Mouse (Mus musculus) CH12.LX (cell line): ENCODE measurements around the gene 4930402H24Rik.

Experiments
- CTCF ChIP-seq, 2 experiments: IDR thresholded peaks in 1 of 2; conservative IDR thresholded peaks in 1 of 2; 2 replicates each; pipeline ENCODE4 v1.5.1; 2011 to 2012; ENCODE audit warnings: low read depth in 2 of 2, low read length in 2 of 2, improper control_type of control experiment in 1 of 2, inconsistent platforms in 1 of 2, mild to moderate bottlenecking in 1 of 2, moderate library complexity in 1 of 2
- MAX ChIP-seq: IDR thresholded peaks from 2 replicates; pipeline ENCODE4 v1.6.1; 2011; ENCODE audit warnings: low read length, improper control_type of control experiment
- POLR2A ChIP-seq: IDR thresholded peaks from 2 replicates; pipeline ENCODE4 v1.6.1; 2011; ENCODE audit warnings: low read depth, mild to moderate bottlenecking, improper control_type of control experiment, low read length
- ZC3H11A ChIP-seq: IDR thresholded peaks from 2 replicates; pipeline ENCODE4 v1.6.1; 2012; ENCODE audit warnings: low read depth, mild to moderate bottlenecking, inconsistent platforms, low read length, improper control_type of control experiment

DNA sequence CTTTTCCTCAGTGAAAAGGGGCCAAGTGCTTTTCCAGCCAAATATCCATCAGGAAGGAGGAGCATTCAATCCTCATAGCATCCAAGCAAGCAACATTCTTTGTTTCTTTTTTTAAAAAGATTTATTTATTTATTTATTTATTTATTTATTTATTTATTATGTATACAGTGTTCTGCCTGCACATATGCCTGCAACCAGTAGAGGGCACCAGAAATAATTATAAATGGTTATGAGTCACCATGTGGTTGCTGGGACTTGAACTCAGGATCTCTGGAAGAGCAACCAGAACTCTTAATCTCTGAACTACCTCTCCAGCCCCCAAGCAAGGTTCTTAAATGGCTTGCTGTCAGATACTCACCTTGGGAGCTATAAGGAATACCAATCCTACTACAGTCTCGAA, 93.7 kb downstream of the 4930402H24Rik start:
- TF ChIP-seq CTCF (conservative IDR thresholded peaks at IDR 0.05 in 1 of 2, IDR thresholded peaks at IDR 0.05 in 1 of 2; ENCODE audit: low read depth in 2 of 2, low read length in 2 of 2) (peak in 1 of 2 experiments; percentile 28; a peak in 1 of 4 replicates), ZC3H11A (no peak), POLR2A (no peak), MAX (no peak)
